Mouse (Mus musculus) lung, adult 2 months (tissue): Measurements from ENCODE around the gene Plod3.

Experiments used
- CTCF ChIP-seq: fragments of 200-500 bp; IDR thresholded peaks from 2 replicates; pipeline ENCODE4 v1.5.1; 2011; ENCODE audit warnings: mild to moderate bottlenecking, low read length, control low read depth; ENCODE audit not compliant: insufficient read depth
- POLR2A ChIP-seq: fragments of 200-500 bp; IDR thresholded peaks from 2 replicates; pipeline ENCODE4 v1.6.1; 2011; ENCODE audit warnings: low read depth, mild to moderate bottlenecking, control low read depth, low read length, borderline replicate concordance; ENCODE audit errors: extremely low read depth

- TF ChIP-seq CTCF (0 out of 2 replicates have a peak, but pooled peaks have one; percentile 5), POLR2A (peak; percentile 73; the same call in 1 of the 2 replicates)
These were observed 24.8 kb upstream of the Plod3 start for GRCm38 (mm10) chr5:136961983-136962461.
